Mouse (Mus musculus) right cerebral cortex, postnatal 14 days (tissue): Measurements from ENCODE around the gene Btnl10.

Experiments used
- DNase-seq: peaks from one replicate; pipeline ENCODE4 v3.0.0; 2022

Btnl10 gene

DNA sequence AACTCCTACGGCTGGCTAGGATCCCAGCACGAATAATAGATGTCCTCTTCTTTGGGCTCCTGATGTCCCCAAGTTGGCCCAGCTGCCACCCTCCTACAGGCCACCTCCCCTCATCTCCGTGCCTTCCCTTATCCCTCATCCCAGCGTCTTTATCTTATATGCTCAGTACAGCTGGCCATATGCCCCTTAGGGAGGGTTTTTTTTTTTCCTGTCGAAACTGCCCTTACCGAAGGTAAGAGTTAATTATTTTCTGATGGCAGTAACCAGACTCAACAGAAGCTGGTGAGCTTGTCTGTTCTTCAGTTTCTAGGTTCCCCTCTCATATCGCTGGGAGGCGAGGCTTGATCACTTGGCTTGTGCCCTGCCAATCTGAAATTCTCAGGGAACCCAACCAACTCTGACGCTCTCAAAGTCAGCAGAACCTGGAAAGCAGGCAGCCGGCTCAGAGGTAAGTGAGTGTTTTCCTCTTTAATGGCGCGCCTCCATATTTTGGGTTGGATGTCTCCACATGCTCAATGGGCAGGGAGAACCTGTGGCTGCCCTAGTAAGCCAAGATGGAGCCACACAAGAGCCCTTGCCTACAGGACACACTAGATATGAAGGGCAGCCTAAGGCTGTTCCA, at the start of gene Btnl10:
Btnl10 (plus strand) TSS at position 164 of the 622 bp plus-strand sequence.
- DNase-seq = no peak

DNA sequence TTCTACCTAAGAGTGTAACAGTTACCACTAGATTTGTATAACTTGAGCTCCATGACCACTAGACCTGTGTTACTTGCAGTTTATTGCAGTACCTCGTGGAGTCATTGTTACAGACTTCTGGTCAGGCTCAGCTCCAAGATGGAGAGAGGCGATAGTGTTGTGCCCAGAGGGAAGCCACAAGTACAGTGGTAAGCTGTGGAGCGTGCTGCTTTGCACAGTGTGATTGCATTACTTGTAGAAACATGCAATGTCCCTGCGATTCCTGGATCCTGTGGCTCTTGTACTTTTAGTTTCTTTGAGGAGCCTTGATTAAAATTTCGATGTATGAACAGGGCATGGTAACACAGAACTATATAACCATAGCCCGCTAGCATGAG, 49.8 kb upstream of the Btnl10 start:
- no peak for DNase-seq

- DNase-seq = no peak
Measured at GRCm38 (mm10) chr11:58870961-58871360, 46.7 kb upstream of the Btnl10 start.

DNA sequence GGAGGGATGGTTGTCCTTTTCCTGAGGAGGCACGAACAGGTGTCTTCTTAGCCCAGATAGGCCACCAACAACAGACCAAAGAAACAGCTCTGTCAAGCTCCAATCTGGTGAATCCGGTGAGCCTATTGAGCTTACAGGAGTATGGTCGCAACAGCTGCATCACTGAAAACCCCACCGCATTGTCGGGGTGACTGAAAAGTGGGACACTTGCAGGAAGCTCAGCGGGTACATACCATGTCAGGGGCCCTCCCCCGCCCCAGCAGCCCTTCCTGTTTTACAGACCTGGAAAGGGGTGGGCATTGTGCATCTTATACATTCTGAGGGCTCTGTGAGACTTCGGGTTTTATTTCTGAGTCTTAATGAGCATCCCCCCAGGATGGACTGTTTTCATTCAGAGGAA, 34.0 kb upstream of the Btnl10 start:
- no peak for DNase-seq

DNA sequence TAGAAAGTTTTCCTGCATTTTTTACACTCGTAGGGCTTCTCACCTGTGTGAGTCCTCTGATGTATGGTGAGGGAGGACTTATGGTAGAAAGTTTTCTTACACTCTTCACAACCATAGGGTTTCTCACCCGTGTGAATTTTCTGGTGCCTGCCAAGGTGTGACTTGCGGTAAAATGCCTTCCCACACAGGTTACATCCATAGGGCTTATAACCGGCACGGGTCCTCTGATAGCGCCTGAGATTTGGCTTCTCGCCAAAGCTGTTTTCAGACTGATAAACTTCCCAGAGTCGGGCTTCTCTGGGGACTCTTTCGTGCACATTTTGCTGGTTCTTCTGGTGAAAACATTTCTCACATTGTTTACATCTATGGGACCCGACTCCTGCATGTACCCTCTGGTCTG, 27.2 kb upstream of the Btnl10 start:
- no peak for DNase-seq

DNA sequence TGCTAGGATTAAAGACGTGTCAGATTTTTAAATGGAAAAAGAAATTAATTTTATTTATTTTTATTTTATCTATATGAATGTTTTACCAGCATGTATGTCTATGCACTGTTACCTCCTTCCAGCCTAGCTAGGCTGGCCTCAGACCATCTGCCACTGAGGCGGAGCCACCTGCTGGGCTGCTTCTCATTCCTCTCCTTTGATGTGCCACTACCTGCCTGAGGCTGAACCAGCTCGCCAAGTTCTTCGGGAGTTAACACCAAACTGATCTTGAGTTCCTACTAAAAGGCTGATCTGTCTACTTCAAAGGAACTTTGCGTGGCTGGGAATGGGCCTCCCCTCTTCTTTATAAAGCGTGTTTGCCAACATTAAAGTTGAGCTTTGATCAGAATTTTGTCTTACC, 23.3 kb upstream of the Btnl10 start:
- no peak for DNase-seq

GRCm38 (mm10) chr11:58897485-58897884, 20.2 kb upstream of the Btnl10 start:
- no peak for DNase-seq

DNA sequence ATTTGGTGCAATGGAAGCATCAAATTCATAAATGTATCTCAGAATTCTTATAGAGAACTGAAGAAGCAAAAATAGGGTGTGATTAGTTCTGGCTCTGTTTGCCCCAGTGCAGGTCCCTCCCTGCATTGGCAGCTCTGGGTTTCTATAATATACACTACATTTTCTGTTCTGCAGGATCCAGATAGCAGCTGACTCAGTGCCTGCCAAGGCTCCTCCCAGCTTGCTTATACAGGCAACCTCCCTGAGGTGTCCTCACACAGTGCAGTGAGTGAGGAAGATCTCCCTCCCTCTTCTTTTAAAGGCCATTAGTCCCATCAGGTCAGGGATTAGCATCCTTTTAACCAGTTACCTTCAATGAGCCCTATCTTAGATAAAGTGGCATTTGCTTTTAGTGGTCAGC, 16.6 kb upstream of the Btnl10 start:
- no peak for DNase-seq

DNA sequence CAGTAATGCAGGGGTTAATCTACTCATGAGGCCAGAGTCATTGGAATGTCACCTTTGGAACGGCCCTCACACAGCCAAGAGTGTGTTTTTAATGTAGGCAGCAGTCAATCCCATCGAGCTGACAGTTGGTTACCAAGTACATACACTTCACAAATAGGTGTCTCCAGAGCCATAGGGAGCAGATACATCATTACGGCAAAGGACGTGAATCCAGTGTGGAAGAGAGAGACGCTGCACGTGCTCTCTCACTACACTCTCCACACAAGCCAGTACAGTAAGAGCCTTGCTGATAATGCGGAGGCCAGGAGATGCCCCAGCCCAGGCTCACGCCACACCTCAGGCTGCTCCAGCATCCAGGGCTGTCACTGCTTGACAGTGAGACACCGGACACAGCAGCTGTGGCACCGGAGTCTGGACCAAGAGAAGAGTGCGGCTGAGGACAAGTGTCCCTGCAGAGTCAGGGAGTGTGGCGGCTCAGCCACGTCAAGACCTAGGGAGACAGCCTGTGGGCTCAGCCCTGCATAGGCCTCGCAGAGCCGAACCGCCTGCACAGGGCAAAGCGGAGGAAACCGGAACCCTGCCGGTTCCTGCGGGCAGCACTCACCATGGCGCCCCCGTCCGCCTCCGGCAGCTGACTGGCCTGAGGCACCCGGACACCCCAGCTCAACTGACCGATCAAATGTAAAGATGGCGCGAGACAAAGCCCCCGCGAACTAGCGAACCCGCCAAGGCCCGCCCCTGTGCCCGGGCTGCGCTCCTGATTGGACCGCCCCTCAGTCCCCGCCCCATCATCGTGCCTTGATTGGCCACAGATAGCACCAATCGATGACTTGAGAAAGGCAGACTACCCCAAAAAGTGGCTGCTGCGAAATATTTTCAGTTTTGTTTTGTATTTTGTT, 13.9 kb upstream of the Btnl10 start, which contains the start of gene Zfp39:
Zfp39 (minus strand) TSS at position 715 of the 899 bp plus-strand sequence.
- peak; percentile 95 for DNase-seq

- DNase-seq = no peak
Measured at GRCm38 (mm10) chr11:58904410-58904718, 13.3 kb upstream of the Btnl10 start.

- no peak for DNase-seq
Measured at GRCm38 (mm10) chr11:58904838-58905237, 12.9 kb upstream of the Btnl10 start.

DNA sequence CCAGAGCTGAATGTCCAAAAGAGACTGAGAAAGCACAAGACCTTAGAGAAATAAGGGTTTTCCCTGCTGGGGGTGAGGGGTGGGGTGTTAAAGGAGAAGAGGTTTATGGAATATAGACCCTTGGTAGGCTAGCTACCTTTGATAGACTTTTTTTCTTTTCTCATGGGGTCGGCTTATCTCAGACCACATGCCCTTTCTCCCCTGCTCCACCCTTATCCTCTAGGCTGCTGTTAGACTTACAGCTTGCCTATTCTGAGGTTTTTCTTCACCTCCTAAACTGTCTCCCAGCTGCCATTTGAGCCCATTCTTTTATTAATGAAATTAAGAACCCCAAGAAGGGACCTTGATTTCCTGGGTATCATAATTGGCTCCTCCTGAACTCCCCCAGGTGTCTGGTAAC, 3.9 kb upstream of the Btnl10 start:
- no peak for DNase-seq

DNA sequence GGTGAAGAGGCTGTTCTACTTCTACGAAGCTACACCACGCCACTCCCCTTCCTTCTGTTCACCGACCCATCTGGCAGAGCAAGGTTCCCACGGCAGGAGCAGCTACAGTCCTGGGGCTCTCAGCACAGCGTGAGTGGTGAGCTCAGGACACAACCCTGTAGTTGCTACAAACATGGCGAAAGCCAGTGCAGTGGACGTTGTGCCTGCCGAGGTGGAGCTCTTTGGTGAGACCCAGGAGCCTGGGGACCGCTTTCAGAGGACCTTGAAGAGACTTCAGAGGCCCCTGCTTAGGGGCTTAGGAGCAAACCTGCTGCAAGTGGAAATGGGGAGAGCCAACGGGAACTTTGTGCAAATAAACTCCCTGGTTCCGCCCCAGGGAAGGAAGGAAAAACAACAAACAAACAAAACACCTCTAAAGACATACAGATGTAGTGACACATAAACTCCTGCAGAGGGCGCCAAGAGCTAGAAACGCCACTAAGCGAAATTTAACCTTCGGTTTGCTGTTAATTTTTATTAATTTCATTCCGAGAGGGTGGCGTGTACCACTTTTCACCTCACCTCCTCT, 3.2 kb upstream of the Btnl10 start:
- DNase-seq = no peak

DNA sequence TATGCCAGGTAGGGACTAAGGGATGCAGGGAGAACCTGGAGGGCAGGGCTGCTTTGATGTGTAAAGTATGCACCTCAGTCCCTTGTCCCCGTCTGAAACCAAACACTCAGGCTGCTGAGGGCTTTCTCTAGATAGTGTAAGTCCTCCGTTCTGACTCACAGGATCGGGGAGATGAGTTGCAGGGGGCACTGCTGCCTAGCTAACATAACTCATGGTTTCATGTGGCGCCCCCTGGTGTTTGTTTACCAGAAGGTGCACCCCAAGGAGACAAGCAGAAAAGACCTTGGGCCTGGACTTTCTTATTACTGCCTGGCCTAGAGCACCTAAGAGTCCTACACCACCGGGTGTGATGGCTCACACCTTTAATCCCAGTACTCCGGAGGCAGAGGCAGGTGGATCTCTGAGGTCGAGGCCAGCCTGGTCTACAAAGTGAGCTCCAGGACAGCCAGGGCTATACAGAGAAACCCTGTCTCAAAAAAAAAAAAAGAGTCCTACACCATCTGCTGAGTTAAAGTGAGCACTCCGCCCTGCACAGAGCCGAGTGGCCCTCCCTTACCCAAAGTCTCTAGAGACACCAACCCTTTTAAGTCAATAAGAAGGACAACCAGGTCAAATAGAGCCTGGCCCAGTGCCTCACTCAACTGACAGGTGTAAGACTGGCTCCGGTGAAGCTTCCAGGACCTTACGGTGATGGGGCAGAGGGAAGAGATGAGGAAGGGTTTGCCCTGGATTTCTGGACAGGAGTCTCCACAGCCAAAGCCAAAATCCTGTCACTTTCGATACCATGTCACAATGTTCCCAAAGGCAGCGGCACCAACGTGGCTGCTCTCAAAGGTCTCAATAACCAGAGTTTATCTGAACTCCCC, 596 bp upstream of the Btnl10 start:
- peak; percentile 47 for DNase-seq

GRCm38 (mm10) chr11:58918759-58919158, 1.1 kb downstream of the Btnl10 start:
- DNase-seq = no peak

DNA sequence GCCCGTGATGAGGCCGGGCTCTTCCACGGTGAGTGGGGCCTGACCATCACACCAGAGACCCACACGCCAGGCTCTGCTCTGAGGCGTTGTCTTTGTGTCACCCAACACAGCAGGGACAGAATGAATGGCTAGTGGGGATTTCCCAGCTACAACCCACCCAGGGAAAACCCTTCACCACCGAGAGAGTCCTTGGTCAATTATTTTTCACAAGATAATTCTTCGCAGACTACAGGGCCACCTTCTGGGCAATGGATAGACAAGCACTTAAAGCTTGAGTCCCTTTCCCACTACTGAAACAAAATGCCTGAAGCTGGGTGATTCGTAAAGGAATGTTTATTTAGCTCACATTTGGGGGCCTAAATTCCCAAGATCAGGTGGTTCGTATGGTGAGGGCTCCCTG, 4.7 kb downstream of the Btnl10 start:
- DNase-seq = no peak

- DNase-seq = no peak
Measured at GRCm38 (mm10) chr11:58926651-58927050, 8.9 kb downstream of the Btnl10 start.

GRCm38 (mm10) chr11:58927053-58927452, 9.3 kb downstream of the Btnl10 start:
- no peak for DNase-seq

GRCm38 (mm10) chr11:58927790-58928651, 10.3 kb downstream of the Btnl10 start:
- DNase-seq = peak; percentile 48

DNA sequence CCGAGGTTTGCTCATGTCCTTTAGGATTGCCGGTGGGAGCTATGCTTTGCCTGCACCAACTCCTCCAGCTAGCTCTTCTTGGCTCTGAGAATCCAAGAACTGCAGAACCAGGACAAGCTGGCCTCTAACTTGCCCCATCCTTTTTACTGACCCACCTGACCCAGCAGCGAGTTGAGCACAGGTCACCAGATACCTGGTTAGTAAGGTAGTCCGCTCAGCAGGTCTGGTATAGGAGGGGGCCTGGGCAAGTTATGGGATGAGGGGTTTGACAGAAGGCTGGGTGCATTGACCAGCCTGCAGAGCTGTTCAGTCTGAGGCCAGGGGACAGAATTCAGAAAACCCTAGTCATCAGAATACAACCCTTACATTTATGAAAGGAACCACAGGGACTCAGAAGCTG, 11.3 kb downstream of the Btnl10 start:
- no peak for DNase-seq

GRCm38 (mm10) chr11:58929641-58930040, 11.9 kb downstream of the Btnl10 start:
- no peak for DNase-seq

DNA sequence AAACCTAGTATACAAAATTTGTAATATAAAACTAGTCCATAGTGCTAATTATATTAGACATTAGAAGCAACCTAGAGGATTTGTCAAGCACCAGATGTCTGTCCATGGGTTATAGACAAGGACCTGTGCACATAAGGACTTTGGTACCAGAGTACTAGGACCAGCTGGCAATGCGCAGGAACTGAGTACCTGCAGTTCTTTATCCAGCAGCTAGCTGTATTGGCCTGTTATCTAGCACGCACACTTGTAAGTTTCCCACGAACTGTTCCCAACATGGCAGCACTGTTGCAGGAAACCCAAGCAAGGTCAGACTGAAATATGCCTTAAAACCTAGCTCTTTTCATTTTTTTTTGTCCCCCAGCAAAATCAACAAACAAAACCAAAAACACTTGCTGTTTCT, 12.5 kb downstream of the Btnl10 start:
- DNase-seq = no peak
